Mouse (Mus musculus) cortical plate, adult 2 months (tissue): Measurements from ENCODE around the gene Actn4.

ENCODE experiments used
- CTCF ChIP-seq: fragments of 200-500 bp; IDR thresholded peaks from 2 replicates; pipeline ENCODE4 v1.5.1; 2011; ENCODE audit warnings: mild to moderate bottlenecking, control low read depth, low read length; ENCODE audit not compliant: insufficient read depth; ENCODE audit errors: extremely low read depth
- POLR2A ChIP-seq: fragments of 200-500 bp; IDR thresholded peaks from 2 replicates; pipeline ENCODE4 v1.6.1; 2011; ENCODE audit warnings: mild to moderate bottlenecking, low read length, control low read depth; ENCODE audit not compliant: insufficient read depth; ENCODE audit errors: extremely low read depth

- TF ChIP-seq POLR2A: no peak
- no peak for TF ChIP-seq CTCF
Observed at GRCm38 (mm10) chr7:28874565-28874964, 87.6 kb downstream of the Actn4 start.
